Mouse (Mus musculus) stomach, embryonic 16.5 days (tissue): ENCODE data around the gene Tfrc. TPM values are rescaled to one million over a fixed set of nuclear protein-coding genes. Genes with fewer than 3 reads are reported as not detected.

Experiments used
- ATAC-seq: fragments of 200-750 bp; cut with Nextera tagmentation; 2 replicates; pipeline ENCODE4 v1.8.0; 2017; ENCODE audit warnings: moderate number of reproducible peaks, moderate TSS enrichment; ENCODE audit not compliant: insufficient read depth, low FRiP score
- H3K27ac ChIP-seq: fragments of 300-500 bp; sonication (generic); 2 replicates; pipeline ENCODE4 v1.5.1; 2014; ENCODE audit warnings: low read length
- H3K27me3 ChIP-seq: fragments of 300-500 bp; sonication (generic); 2 replicates; pipeline ENCODE4 v1.6.1; 2014; ENCODE audit warnings: low read length, control low read depth, mixed read lengths; ENCODE audit not compliant: control insufficient read depth, insufficient read depth
- H3K36me3 ChIP-seq: fragments of 300-500 bp; sonication (generic); 2 replicates; pipeline ENCODE4 v1.6.1; 2014; ENCODE audit warnings: low read length; ENCODE audit not compliant: control insufficient read depth, insufficient read depth
- H3K4me1 ChIP-seq: fragments of 300-500 bp; sonication (generic); 2 replicates; pipeline ENCODE4 v1.6.1; 2014; ENCODE audit warnings: low read length, control low read depth, mixed read lengths; ENCODE audit not compliant: control insufficient read depth, insufficient read depth
- H3K4me2 ChIP-seq: fragments of 300-500 bp; sonication (generic); 2 replicates; pipeline ENCODE4 v1.6.1; 2014; ENCODE audit warnings: low read depth, low read length, mixed read lengths
- H3K4me3 ChIP-seq: fragments of 300-500 bp; sonication (generic); replicated peaks from 2 replicates; pipeline ENCODE4 v1.5.1; 2014; ENCODE audit warnings: mild to moderate bottlenecking, low read length
- H3K9ac ChIP-seq: fragments of 300-500 bp; sonication (generic); 2 replicates; pipeline ENCODE4 v1.6.1; 2014; ENCODE audit warnings: low read length
- H3K9me3 ChIP-seq: fragments of 300-500 bp; sonication (generic); replicated peaks from 2 replicates; pipeline ENCODE4 v1.6.1; 2016; ENCODE audit warnings: low read length, control low read depth; ENCODE audit not compliant: control insufficient read depth
- WGBS: fragments of 180-500 bp; shearing (Covaris S2); extraction: QIAGEN DNeasy Blood & Tissue Kit; methylation state at CpG from one replicate; pipeline ENCODE4 v1.1.7; 2014; 5-methylcytosine and 5-hydroxymethylcytosine counted together
- polyA plus RNA-seq: library from polyadenylated mRNA; unstranded; fragments of >200 nt; fragmentation: Nextera tagmentation; extraction: Ambion mirVana; gene quantifications from 2 replicates; pipeline ENCODE4 v1.2.1, GENCODE M21; 2015

The Tfrc gene
- polyA plus RNA-seq, 1 experiment from 2014 or later: 68.3 TPM

GRCm38 (mm10) chr16:32661493-32661921 is 52.8 kb downstream of the Tfrc start:
- peak overlapping the region; percentile 50 for H3K4me2 ChIP-seq
- peaks cover 71% of the 10 kb centered on the region for H3K4me1 ChIP-seq
- H3K9ac ChIP-seq: peak overlapping the region; percentile 68
- no peaks in the 10 kb centered on the region for H3K9me3 ChIP-seq
- WGBS: 40% methylated on average over 10 of the region's 10 CpGs
- ATAC-seq: peak; percentile 35
- H3K27ac ChIP-seq: peak overlapping the region; percentile 96
- no peaks in the 10 kb centered on the region for H3K27me3 ChIP-seq
- H3K4me3 ChIP-seq: peak overlapping the region; percentile 30
- no peaks in the 10 kb centered on the region for H3K36me3 ChIP-seq

DNA sequence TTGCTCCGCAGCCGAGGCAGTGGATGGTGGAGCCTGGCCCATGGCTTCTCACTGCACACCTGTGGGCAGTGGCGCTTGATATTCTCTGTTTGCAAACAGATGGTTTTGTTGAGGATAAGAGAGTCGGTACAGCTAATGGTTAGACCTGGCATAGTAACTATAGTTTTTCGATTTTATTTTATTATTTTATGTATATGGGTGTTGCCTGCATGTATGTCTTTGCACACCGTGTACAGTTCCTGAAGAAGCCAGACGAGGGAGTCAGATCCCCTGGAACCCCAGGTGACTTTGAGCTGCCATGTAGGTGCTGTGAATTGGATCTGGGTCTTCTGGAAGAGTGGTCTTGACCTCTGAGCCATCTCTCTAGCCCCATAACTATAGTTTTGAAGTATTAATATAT is 53.7 kb downstream of the Tfrc start:
- Histone ChIP-seq H3K27ac (peak overlapping the region; percentile 96), H3K4me3 (peak overlapping the region; percentile 30), H3K36me3 (no peaks in the 10 kb centered on the region), H3K27me3 (no peaks in the 10 kb centered on the region), H3K4me1 (peaks cover 75% of the 10 kb centered on the region), H3K9ac (peak overlapping the region; percentile 68), H3K4me2 (peak overlapping the region; percentile 50; the same call in 1 of the 2 replicates), H3K9me3 (no peaks in the 10 kb centered on the region)
- ATAC-seq: no peak
- WGBS: 81% methylated on average over 7 of the region's 7 CpGs

DNA sequence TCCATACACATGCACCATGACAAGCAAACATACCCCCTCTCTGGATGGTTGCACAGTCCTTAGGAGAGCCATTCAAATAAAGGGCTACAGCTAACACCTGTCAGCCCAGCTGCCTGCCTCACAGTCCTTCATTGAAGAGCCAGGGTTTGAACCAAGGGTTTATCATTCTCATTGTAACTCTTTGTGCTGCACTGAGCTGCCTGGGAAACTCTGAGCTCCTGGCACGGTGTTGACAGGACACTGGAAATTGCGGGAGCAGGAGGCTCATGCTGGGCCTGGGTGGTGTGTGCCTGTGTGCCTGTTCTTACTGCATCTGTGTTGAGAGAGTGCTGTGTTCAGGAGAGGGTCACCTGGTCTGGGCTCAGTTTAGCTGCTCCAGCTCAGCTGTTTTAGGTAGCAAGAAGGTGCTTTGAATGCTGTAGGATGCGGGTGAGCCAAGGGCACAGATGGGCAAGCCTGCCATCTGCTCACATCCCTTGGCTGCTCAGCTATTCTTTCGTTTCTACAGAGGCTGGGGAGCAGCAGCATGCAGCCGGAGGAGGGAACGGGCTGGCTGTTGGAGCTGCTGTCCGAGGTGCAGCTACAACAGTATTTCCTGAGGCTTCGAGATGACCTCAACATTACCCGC is 54.6 kb downstream of the Tfrc start:
- Histone ChIP-seq H3K9ac (no peak overlapping the region; the same call in 1 of the 2 replicates), H3K4me1 (peaks cover 77% of the 10 kb centered on the region), H3K4me2 (no peak overlapping the region), H3K36me3 (no peaks in the 10 kb centered on the region), H3K9me3 (no peaks in the 10 kb centered on the region), H3K4me3 (no peak overlapping the region), H3K27ac (no peak overlapping the region), H3K27me3 (no peaks in the 10 kb centered on the region)
- ATAC-seq: no peak
- WGBS: 81% methylated on average over 9 of the region's 9 CpGs

DNA sequence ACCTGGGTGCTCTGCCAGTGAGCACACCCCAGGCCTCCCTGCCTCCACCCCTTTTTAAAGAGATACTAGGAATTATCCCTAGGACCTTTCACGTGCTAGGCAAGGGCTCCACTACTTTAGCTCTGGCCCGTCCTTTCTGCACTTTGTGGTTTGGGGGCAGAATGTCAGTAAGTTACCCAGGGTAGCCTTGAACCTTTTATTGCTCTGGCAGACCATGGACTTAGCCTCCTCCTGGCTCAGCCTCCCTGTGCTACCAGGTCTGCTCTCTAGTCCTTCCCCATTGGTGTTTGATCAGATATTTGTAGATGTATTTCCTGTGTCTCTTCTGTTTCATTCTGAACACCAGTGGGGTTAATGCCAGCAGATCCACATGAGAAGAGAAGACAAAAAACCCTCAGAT is 55.5 kb downstream of the Tfrc start:
- Histone ChIP-seq H3K4me1 (peaks cover 71% of the 10 kb centered on the region), H3K4me2 (no peak overlapping the region), H3K9ac (no peak overlapping the region), H3K27me3 (no peaks in the 10 kb centered on the region), H3K36me3 (no peaks in the 10 kb centered on the region), H3K27ac (no peak overlapping the region), H3K9me3 (no peaks in the 10 kb centered on the region), H3K4me3 (no peak overlapping the region)
- 77% methylated on average over 2 of the region's 2 CpGs for WGBS
- no peak for ATAC-seq

GRCm38 (mm10) chr16:32665851-32666665 is 57.3 kb downstream of the Tfrc start:
- Histone ChIP-seq H3K9me3 (no peaks in the 10 kb centered on the region), H3K36me3 (0 out of 2 replicates have a peak, but pooled peaks cover 3% of the 10 kb centered on the region), H3K27ac (peak overlapping the region; percentile 64), H3K4me3 (no peak overlapping the region), H3K9ac (0 out of 2 replicates have a peak overlapping the region, but pooled peaks have one; percentile 2), H3K4me2 (no peak overlapping the region), H3K27me3 (no peaks in the 10 kb centered on the region), H3K4me1 (peaks cover 52% of the 10 kb centered on the region)
- WGBS: 53% methylated on average over 11 of the region's 11 CpGs
- peak; percentile 29; the same call in 1 of the 2 replicates for ATAC-seq

DNA sequence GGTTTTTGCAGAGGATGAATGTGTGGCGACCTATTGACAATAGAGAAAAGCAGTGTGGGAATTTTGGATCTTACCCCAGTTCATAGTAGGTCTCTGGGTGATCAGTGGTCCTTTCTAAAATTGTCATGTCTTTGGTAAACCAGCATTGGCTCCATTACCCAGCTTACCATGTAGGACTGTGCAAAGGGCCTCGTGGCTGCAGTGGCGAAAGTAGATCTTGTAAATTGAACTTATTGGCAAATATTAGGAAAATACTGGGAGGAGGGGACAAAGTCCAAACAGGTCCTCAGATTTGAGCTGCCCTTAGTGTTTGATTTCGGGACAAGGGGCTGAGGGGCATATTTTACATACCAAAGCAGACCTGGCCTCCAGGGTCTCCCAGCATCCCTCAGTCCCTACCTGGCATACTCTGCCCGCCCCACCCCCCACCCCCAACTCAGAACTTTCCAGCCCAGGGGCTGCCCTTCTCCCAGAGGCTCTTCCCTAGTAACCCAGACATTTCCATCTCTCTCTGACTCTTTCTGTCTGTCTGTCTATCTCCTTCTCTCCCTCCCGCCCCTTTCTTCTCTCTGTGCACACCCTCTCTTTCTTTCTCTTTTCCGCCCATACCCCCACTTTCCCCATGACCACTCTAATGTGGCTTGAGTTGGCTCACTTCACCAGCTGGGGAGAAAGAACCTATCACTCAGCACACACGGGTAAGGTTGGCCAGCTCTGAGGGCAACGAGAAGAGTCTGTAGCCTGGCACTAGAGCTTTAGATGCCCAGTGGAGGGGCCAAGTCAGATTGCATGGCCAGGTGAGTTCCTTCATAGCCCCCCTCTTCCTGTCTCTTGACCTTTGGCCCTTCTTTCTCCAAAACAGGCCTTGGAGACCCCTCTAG is 58.2 kb downstream of the Tfrc start:
- no peaks in the 10 kb centered on the region for H3K27me3 ChIP-seq
- H3K27ac ChIP-seq: peak overlapping the region; percentile 64
- 64% methylated on average over 9 of the region's 9 CpGs for WGBS
- no peak overlapping the region for H3K4me3 ChIP-seq
- H3K4me1 ChIP-seq: peaks cover 44% of the 10 kb centered on the region
- no peak for ATAC-seq
- no peak overlapping the region for H3K9ac ChIP-seq
- H3K9me3 ChIP-seq: no peaks in the 10 kb centered on the region
- peaks cover 8% of the 10 kb centered on the region; the same call in 1 of the 2 replicates for H3K36me3 ChIP-seq
- H3K4me2 ChIP-seq: no peak overlapping the region

- H3K4me1 ChIP-seq: peaks cover 42% of the 10 kb centered on the region
- H3K9me3 ChIP-seq: no peaks in the 10 kb centered on the region
- WGBS: 66% methylated on average over 3 of the region's 3 CpGs
- H3K4me3 ChIP-seq: no peak overlapping the region
- ATAC-seq: no peak
- peaks cover 8% of the 10 kb centered on the region; the same call in 1 of the 2 replicates for H3K36me3 ChIP-seq
- H3K27ac ChIP-seq: peak overlapping the region; percentile 38; the same call in 1 of the 2 replicates
- no peak overlapping the region for H3K4me2 ChIP-seq
- 0 out of 2 replicates have a peak overlapping the region, but pooled peaks have one; percentile 9 for H3K9ac ChIP-seq
- H3K27me3 ChIP-seq: no peaks in the 10 kb centered on the region
Measured at GRCm38 (mm10) chr16:32667552-32667872, 58.8 kb downstream of the Tfrc start.

DNA sequence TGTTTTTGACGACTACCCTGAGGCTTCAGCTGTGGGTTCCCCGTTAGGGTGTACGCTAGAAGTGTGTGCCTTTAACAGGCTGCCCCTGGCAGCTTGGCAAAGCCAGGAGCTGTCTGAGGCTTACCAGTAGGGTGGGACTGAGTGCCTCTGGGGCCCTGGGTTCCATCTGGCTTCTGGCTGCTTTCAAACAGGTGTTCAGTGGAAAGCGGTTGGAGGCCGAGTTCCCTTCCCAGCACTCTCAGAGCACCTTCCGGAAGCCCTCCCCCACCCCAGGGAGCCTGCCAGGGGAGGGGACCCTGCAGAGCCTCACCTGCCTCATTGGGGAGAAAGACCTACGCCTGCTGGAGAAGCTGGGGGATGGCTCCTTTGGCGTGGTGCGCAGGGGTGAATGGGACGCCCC is 59.3 kb downstream of the Tfrc start:
- Histone ChIP-seq H3K9me3 (no peaks in the 10 kb centered on the region), H3K4me1 (peaks cover 42% of the 10 kb centered on the region), H3K9ac (0 out of 2 replicates have a peak overlapping the region, but pooled peaks have one; percentile 9), H3K4me3 (no peak overlapping the region), H3K27me3 (no peaks in the 10 kb centered on the region), H3K27ac (no peak overlapping the region), H3K4me2 (no peak overlapping the region), H3K36me3 (peaks cover 8% of the 10 kb centered on the region; the same call in 1 of the 2 replicates)
- WGBS: 66% methylated on average over 10 of the region's 10 CpGs
- ATAC-seq: no peak
